Mouse (Mus musculus) neural tube, embryonic 14.5 days (tissue): ENCODE data around the gene Gm47959. TPM values are rescaled to one million over a fixed set of nuclear protein-coding genes. Genes with fewer than 3 reads are reported as not detected.

Experiments used
- ATAC-seq: fragments of 200-750 bp; cut with Nextera tagmentation; 2 replicates; pipeline ENCODE4 v1.8.0; 2017; ENCODE audit warnings: low read depth, mild to moderate bottlenecking, moderate TSS enrichment, moderate library complexity
- H3K27ac ChIP-seq: fragments of 300-500 bp; sonication (generic); 2 replicates; pipeline ENCODE4 v1.5.1; 2014; ENCODE audit warnings: low read depth, mild to moderate bottlenecking, control low read depth, low read length, moderate library complexity, mixed read lengths
- H3K27me3 ChIP-seq: fragments of 300-500 bp; sonication (generic); 2 replicates; pipeline ENCODE4 v1.6.1; 2014; ENCODE audit warnings: low read length; ENCODE audit not compliant: control insufficient read depth, insufficient read depth
- H3K36me3 ChIP-seq: fragments of 300-500 bp; sonication (generic); 2 replicates; pipeline ENCODE4 v1.6.1; 2014; ENCODE audit warnings: low read length, mixed read lengths; ENCODE audit not compliant: control insufficient read depth, insufficient read depth
- H3K4me1 ChIP-seq: fragments of 300-500 bp; sonication (generic); 2 replicates; pipeline ENCODE4 v1.6.1; 2014; ENCODE audit warnings: low read length; ENCODE audit not compliant: control insufficient read depth, insufficient read depth
- H3K4me2 ChIP-seq: fragments of 300-500 bp; sonication (generic); 2 replicates; pipeline ENCODE4 v1.6.1; 2014; ENCODE audit warnings: mild to moderate bottlenecking, low read depth, low read length, control low read depth
- H3K4me3 ChIP-seq: fragments of 300-500 bp; sonication (generic); 2 replicates; pipeline ENCODE4 v1.5.1; 2014; ENCODE audit warnings: low read depth, low read length, control low read depth, mixed read lengths
- H3K9ac ChIP-seq: fragments of 300-500 bp; sonication (generic); replicated peaks from 2 replicates; pipeline ENCODE4 v1.6.1; 2014; ENCODE audit warnings: low read depth, mild to moderate bottlenecking, control low read depth, low read length, mixed read lengths
- H3K9me3 ChIP-seq: fragments of 300-500 bp; sonication (generic); 2 replicates; pipeline ENCODE4 v1.6.1; 2016; ENCODE audit warnings: low read length; ENCODE audit not compliant: control insufficient read depth
- WGBS: fragments of 180-500 bp; shearing (Covaris S2); extraction: QIAGEN DNeasy Blood & Tissue Kit; methylation state at CpG from one replicate; pipeline ENCODE4 v1.1.7; 2014; 5-methylcytosine and 5-hydroxymethylcytosine counted together
- polyA plus RNA-seq: library from polyadenylated mRNA; unstranded; fragments of >200 nt; fragmentation: Nextera tagmentation; extraction: Ambion mirVana; gene quantifications from 2 replicates; pipeline ENCODE4 v1.2.1, GENCODE M21; 2014

Gm47959 gene
- polyA plus RNA-seq, 1 experiment from 2014 or later, result not detected

GRCm38 (mm10) chr1:82977840-82978239 lies 22.5 kb upstream of the Gm47959 start:
- ATAC-seq, result no peak
- Histone ChIP-seq H3K4me3 (no peak overlapping the region), H3K27me3 (no peaks in the 10 kb centered on the region)

GRCm38 (mm10) chr1:82986738-82987137 lies 13.6 kb upstream of the Gm47959 start:
- Histone ChIP-seq H3K4me2 (no peak overlapping the region), H3K9ac (no peak overlapping the region), H3K9me3 (no peaks in the 10 kb centered on the region; the same call in 1 of the 2 replicates), H3K4me3 (no peak overlapping the region), H3K36me3 (no peaks in the 10 kb centered on the region), H3K27ac (no peak overlapping the region), H3K4me1 (no peaks in the 10 kb centered on the region), H3K27me3 (no peaks in the 10 kb centered on the region)
- WGBS, result 97% methylated on average over 6 of the region's 6 CpGs
- ATAC-seq, result no peak

More at GRCm38 (mm10) chr1:82977840-82978239, 22.5 kb upstream of the Gm47959 start:
- no peaks in the 10 kb centered on the region for H3K9me3 ChIP-seq
- no peaks in the 10 kb centered on the region for H3K4me1 ChIP-seq
- no peak overlapping the region for H3K27ac ChIP-seq
- no peak overlapping the region for H3K4me2 ChIP-seq
- H3K36me3 ChIP-seq, result no peaks in the 10 kb centered on the region
- H3K9ac ChIP-seq, result no peak overlapping the region

GRCm38 (mm10) chr1:82987530-82988198 lies 12.7 kb upstream of the Gm47959 start:
- peak; percentile 79 for ATAC-seq
- H3K4me1 ChIP-seq, result no peaks in the 10 kb centered on the region
- H3K36me3 ChIP-seq, result no peaks in the 10 kb centered on the region
- no peak overlapping the region for H3K9ac ChIP-seq
- H3K4me2 ChIP-seq, result no peak overlapping the region
- H3K27me3 ChIP-seq, result no peaks in the 10 kb centered on the region
- H3K27ac ChIP-seq, result no peak overlapping the region
- no peaks in the 10 kb centered on the region; the same call in 1 of the 2 replicates for H3K9me3 ChIP-seq
- no peak overlapping the region for H3K4me3 ChIP-seq
- WGBS, result 38% methylated on average over 4 of the region's 4 CpGs

GRCm38 (mm10) chr1:82991062-82991461 lies 9.3 kb upstream of the Gm47959 start:
- Histone ChIP-seq H3K4me2 (no peak overlapping the region), H3K4me1 (no peaks in the 10 kb centered on the region), H3K36me3 (no peaks in the 10 kb centered on the region), H3K9me3 (no peaks in the 10 kb centered on the region), H3K27me3 (no peaks in the 10 kb centered on the region), H3K4me3 (no peak overlapping the region), H3K9ac (no peak overlapping the region), H3K27ac (no peak overlapping the region)
- WGBS, result 64% methylated on average over 4 of the region's 4 CpGs
- ATAC-seq, result no peak

GRCm38 (mm10) chr1:82991596-82991995 lies 8.8 kb upstream of the Gm47959 start:
- Histone ChIP-seq H3K9ac (no peak overlapping the region), H3K27me3 (no peaks in the 10 kb centered on the region), H3K36me3 (no peaks in the 10 kb centered on the region), H3K4me2 (no peak overlapping the region), H3K4me3 (no peak overlapping the region), H3K4me1 (no peaks in the 10 kb centered on the region), H3K27ac (no peak overlapping the region), H3K9me3 (no peaks in the 10 kb centered on the region)
- ATAC-seq, result no peak
- WGBS, result 74% methylated on average over 3 of the region's 3 CpGs

- WGBS, result 92% methylated on average over 6 of the region's 6 CpGs
Observed at GRCm38 (mm10) chr1:82992093-82992492, 8.3 kb upstream of the Gm47959 start.

GRCm38 (mm10) chr1:82993947-82994346 lies 6.4 kb upstream of the Gm47959 start:
- no peak for ATAC-seq
- Histone ChIP-seq H3K4me3 (no peak overlapping the region), H3K27ac (no peak overlapping the region), H3K4me2 (no peak overlapping the region), H3K4me1 (no peaks in the 10 kb centered on the region), H3K27me3 (no peaks in the 10 kb centered on the region), H3K9ac (no peak overlapping the region), H3K36me3 (no peaks in the 10 kb centered on the region), H3K9me3 (no peaks in the 10 kb centered on the region)
- 91% methylated on average over 3 of the region's 3 CpGs for WGBS

More at GRCm38 (mm10) chr1:82992093-82992492, 8.3 kb upstream of the Gm47959 start:
- Histone ChIP-seq H3K4me1 (no peaks in the 10 kb centered on the region), H3K27ac (no peak overlapping the region), H3K4me3 (no peak overlapping the region), H3K9me3 (no peaks in the 10 kb centered on the region), H3K27me3 (no peaks in the 10 kb centered on the region), H3K4me2 (no peak overlapping the region), H3K36me3 (no peaks in the 10 kb centered on the region), H3K9ac (no peak overlapping the region)
- ATAC-seq, result no peak

- no peak for ATAC-seq
- 90% methylated on average over 8 of the region's 8 CpGs for WGBS
Observed at GRCm38 (mm10) chr1:83006218-83007179, 6.2 kb downstream of the Gm47959 start.

GRCm38 (mm10) chr1:83007471-83007870 lies 7.1 kb downstream of the Gm47959 start:
- Histone ChIP-seq H3K27me3 (no peaks in the 10 kb centered on the region), H3K4me1 (no peaks in the 10 kb centered on the region), H3K9me3 (no peaks in the 10 kb centered on the region), H3K36me3 (no peaks in the 10 kb centered on the region), H3K4me3 (no peak overlapping the region), H3K9ac (no peak overlapping the region), H3K4me2 (no peak overlapping the region), H3K27ac (no peak overlapping the region)
- ATAC-seq, result no peak
- WGBS, result 60% methylated on average over 6 of the region's 6 CpGs

More at GRCm38 (mm10) chr1:83006218-83007179, 6.2 kb downstream of the Gm47959 start:
- H3K27ac ChIP-seq, result no peak overlapping the region
- H3K9me3 ChIP-seq, result no peaks in the 10 kb centered on the region
- no peak overlapping the region for H3K4me2 ChIP-seq
- no peak overlapping the region for H3K9ac ChIP-seq
- no peaks in the 10 kb centered on the region for H3K36me3 ChIP-seq
- H3K4me3 ChIP-seq, result no peak overlapping the region
- no peaks in the 10 kb centered on the region for H3K4me1 ChIP-seq
- no peaks in the 10 kb centered on the region for H3K27me3 ChIP-seq
